1 mouse cellular context compared by ENCODE assay signal in genomic region chr14:55795380-55796163, GRCm38 (mm10).
TF ChIP-seq lines count a peak whose summit lies in the region.

No protein-coding gene starts in this region.

TF ChIP-seq in C2C12, 6 proteins besides CTCF, POLR2A, EP300 and RAD21:
- TF ChIP-seq MAX (IDR thresholded peaks at IDR 0.05) (no peak), MYOD1 (IDR thresholded peaks at IDR 0.05; ENCODE audit: control insufficient read depth, insufficient read length, low read depth) (peak; percentile 78), MYOG (IDR thresholded peaks at IDR 0.05; ENCODE audit: control insufficient read depth, extremely low read depth, insufficient read length) (no peak), CEBPB (IDR thresholded peaks at IDR 0.05; ENCODE audit: low read depth) (no peak), USF1 (IDR thresholded peaks at IDR 0.05; ENCODE audit: low read depth) (no peak)
